Mouse (Mus musculus): ENCODE measurements around the gene Pipox.
A peak's percentile ranks its signal among the peaks of the same experiment; 100 is the strongest.

Gene Pipox

DNA sequence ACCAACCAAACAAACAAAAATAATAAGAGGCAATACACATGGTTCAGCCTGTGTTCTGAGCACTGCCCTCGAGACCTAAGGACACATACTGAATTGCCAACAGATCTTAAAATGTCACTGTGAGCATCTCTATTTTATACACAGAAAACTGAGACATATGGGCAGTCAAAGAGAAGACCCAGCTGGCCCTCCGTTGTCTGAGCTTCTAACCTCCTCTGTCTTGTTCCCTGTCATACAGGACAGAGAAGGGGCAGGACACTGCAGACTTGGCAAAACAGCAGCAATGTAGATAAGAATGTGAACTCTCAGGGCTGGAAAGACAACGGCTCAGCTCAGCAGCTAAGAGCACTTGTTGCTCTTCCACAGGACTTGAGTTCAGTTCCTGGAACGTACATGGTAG is 14.6 kb upstream of the Pipox start:
- no peak for DNase-seq (ENCODE audit: low read depth, low spot score)

GRCm38 (mm10) chr11:77906747-77907174 is 12.9 kb upstream of the Pipox start:
- peak; percentile 90 for DNase-seq (ENCODE audit: low read depth, low spot score)

DNA sequence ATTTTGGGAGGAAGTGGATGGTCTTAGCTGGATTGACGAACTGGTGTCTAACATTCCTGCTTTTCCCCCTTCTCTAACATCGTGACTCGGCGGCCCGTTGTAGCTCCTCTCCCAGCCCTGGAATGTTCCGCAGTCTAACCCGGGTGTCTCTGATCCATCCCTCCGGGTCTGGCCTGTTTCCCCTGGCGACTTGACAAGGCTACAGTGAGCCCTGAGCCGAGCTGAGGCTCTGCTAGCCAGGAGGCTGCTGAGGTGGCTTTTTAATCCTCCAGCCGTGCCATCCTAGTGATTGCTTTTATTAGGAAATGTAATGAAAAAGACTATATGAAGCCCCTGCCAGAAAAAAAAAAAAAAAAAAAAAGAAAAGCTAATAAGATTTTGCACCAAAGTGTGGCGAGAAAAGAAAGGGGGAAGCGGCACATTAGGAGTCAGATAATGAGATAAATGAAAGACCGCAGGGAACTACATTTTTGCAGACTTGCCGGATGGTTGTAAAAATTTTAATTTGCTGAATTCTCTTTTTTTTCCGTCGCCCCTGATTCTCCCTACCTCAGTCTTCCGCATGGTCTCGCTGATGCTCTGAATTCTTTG is 12.3 kb upstream of the Pipox start:
- no peak for DNase-seq (ENCODE audit: low read depth, low spot score)

DNA sequence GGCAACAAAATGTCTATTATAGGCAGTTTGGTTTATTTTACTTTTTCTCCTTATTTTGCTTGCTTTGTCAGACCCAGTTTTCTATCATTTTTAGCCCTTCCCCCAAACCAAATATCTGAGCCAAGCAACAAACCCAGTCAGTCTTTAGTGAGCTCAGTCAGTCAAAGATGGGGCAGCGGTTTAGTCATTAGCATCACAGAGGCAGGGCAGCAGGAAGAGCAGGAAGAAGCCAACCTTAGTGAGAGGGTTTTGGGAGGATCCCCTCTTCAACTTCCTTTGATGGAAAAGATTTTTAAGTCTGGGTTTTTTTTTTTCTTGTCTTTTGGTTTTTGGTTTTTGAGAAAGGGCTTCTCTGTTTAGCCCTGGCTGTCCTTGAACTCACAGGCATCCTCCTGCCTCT is 10.8 kb upstream of the Pipox start:
- DNase-seq (ENCODE audit: low read depth, low spot score): peak; percentile 93

DNA sequence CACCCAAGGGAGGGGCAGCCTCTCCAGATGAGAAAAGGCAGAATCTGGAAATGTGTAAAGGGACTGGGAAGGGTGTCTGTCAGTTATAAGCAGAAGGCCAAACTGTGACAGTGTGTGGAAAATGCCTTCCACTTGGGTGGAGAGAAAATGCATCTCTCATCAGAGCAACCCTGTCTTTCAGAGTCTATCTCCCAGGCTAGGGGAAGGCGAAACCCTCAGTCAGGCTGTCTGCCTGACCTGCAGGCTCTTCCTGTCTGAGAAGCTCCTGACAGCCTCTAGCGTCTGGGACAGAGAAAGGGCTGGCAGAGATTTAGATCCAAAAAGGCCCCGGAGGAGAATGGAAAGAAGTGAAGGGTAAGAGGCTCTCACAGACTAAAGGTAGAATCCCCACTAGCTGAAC is 9.9 kb upstream of the Pipox start:
- DNase-seq (ENCODE audit: low read depth, low spot score): peak; percentile 77

DNA sequence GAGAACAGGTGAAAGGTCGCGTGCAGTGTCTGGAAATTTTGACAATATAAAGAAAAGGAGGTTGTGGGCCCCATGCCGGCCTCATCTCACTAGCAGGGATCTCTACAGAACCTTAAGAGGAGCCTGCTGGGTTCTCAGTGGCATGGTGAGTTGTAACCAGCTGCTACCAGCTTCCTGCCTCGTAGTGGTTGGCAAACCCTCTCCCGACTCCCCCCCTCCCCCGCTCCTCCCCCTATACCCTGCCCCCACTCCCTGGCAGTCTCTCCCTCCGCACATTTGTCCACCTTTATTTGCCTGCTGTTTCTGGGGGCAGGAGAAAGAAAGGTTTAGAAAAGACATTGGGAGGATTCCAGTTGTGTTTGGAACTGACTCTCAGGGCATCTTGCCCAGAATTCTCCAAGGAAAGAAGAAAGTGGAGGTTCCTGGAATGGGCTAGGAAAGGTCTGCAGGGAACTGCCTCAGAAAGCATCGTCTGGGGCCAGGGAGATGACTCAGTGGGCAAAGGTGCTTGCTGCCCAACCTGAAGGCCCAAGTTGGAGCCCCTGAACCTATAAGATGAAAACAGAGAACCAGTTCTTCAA is 8.0 kb upstream of the Pipox start:
- DNase-seq (ENCODE audit: low read depth, low spot score): no peak

DNA sequence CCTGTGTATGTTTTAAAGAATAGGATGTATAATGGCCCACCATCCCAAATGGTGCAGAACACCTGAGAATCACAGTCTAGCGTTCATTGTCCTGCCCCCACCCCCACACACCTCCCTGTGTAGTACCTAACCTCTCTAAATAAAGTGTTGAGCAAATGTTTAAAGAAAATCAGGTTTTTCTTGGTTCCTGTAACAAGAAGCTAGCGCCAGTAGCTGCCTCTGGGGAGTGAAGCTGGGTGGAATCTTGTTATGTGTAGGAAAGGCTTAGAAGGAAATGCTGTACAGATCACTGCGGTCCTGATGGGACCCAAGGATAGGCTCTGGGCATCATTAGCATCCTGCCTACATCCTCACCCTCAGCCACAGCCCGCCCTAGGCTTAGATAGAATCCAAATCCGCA is 7.5 kb upstream of the Pipox start:
- no peak for DNase-seq (ENCODE audit: low read depth, low spot score)

- DNase-seq (ENCODE audit: low read depth, low spot score): no peak
Measured at GRCm38 (mm10) chr11:77900696-77901095, 6.8 kb upstream of the Pipox start.

- no peak for DNase-seq (ENCODE audit: low read depth, low spot score)
Measured at GRCm38 (mm10) chr11:77900187-77900586, 6.3 kb upstream of the Pipox start.

DNA sequence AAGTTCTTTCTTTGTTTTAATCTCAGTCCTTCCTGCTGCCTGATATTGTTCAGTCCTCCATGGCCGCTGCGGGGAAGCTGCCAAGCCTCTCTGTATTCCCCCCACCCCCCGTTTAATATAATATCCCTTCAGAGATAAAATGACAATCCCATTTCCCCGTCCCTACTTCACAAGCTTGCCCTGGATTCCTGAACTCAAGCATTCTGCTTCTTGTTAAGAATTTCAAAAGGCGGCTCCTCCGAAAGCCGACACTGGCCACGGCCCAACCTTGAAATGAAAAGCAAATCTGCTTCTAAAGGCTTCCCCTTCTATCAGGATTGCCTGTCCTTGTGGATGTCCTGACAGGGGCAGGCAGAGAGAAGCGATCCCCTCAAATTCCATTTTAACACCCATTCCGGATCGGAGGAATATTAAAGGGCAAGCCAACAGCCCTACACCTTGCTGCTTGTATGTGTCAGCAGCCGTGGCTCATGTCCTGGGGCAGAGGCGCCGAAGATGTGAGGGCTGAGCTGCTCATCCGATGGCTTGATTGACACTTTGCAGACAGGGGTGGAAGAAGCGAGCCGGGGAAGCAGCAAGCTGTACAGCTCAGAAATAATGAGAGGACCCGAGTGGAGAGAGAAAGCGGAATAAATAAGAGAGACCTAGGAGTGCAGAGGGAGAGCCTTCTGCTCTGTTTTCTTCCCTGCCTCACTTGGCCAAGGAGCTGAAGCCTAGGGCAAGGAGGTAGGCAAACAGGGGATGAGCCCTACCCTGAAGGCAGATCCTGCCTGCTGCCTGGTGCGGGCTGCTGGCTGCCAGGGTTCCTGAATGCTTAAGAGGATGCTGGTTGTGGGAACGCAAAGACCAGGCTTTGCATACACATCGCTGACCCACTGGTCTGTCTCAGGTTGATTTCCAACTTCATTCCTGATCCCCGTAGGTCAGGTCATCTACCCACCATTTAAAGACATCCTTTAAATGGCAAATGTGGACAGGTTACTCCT is 3.2 kb upstream of the Pipox start:
- no peak for DNase-seq (ENCODE audit: low read depth, low spot score)

- no peak for DNase-seq (ENCODE audit: low read depth, low spot score)
Measured at GRCm38 (mm10) chr11:77896480-77896819, 2.6 kb upstream of the Pipox start.

- DNase-seq (ENCODE audit: low read depth, low spot score): no peak
Measured at GRCm38 (mm10) chr11:77896011-77896410, 2.1 kb upstream of the Pipox start.

DNA sequence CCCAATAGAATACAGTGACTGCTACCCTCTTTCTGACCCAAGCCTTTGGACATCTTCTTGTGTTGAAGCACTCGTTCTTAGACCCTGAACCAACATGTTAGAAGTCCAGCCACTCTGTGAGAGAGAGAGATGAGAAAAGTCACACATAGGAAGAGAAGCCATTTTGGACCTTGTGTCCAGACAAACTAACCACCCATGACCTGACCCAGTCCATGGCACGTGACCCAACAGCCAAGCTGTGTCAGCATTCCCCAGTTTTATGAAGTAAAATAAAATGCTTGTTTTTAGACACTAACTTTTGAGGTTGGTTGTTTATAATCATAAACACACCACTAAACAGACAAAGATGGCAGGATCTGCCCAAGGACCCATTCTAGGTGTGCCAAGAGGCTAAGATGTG is 1.1 kb upstream of the Pipox start:
- DNase-seq (ENCODE audit: low read depth, low spot score): no peak

DNA sequence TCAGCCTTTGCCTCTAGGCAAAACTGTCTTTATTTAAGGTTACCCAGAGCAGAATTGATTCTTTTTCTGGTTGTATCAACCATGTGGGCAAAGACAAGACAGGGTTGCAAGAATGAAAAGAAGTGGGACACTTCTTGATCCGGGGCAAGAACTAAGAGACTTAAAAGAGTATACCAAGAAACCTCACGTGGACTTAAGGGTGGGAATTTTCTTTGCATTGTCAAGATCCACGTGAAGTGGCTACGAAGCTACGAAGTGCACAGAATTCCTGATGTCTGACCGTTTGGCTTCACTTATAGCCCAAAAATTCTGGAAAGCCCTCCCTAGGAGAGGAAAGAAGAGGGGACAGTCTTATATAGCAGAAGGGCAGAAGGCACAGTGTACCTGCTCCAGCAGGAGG is 613 bp downstream of the Pipox start:
- no peak for DNase-seq (ENCODE audit: low read depth, low spot score)

DNA sequence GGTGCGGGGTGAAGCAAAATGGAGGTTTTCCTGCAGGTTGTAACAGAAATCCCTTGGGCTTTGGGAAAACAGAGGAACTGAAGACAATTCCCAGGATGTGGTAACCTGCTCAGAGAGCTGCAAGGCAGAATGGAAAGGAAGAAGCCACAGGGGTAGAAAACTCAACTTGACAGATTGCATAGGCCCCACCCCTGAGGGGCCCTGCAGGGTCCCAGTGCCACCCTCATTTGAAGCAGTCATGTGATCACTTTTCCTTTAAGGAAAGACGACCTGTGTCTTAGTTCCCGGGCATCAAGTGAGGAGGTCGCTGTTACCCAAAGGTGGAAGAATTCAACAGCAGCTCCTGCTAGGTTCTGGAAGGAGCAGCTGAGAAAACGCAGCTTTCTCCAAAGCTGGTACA is 1.0 kb downstream of the Pipox start:
- DNase-seq (ENCODE audit: low read depth, low spot score): peak; percentile 85

DNA sequence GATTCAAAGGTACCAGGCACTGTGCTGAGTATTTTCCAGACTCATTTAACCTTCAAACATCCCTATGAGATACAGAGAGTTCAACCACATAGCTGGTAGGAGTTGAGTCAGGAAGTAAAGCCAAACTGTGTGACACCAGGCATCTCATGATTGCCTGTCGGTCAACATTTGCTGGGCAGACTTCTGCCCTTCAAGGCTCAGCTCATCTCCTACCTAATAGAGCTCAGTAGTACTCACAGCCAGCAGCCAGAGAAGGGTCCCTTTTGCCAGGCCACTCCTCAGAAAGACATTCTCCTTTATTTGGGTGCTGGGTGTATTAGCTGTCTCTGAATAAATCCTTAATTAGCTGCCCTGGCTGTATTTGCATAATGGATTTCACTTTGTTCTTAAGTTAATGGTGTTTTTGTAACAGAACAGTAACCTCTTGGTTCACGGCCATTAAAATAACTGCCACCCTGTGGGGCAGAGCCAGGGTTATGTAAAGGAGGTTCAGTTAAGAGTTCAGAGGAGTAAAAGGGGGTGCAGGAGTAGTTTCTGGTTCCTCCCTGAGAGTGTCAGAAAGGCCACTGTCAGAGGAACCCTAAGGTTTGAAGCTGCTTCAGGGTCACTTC is 3.1 kb downstream of the Pipox start:
- DNase-seq (ENCODE audit: low read depth, low spot score): peak; percentile 53

- DNase-seq (ENCODE audit: low read depth, low spot score): no peak
Measured at GRCm38 (mm10) chr11:77889484-77889883, 4.4 kb downstream of the Pipox start.

- no peak for DNase-seq (ENCODE audit: low read depth, low spot score)
Measured at GRCm38 (mm10) chr11:77888846-77889245, 5.0 kb downstream of the Pipox start.

GRCm38 (mm10) chr11:77887373-77887960 is 6.4 kb downstream of the Pipox start:
- DNase-seq (ENCODE audit: low read depth, low spot score): peak; percentile 42

DNA sequence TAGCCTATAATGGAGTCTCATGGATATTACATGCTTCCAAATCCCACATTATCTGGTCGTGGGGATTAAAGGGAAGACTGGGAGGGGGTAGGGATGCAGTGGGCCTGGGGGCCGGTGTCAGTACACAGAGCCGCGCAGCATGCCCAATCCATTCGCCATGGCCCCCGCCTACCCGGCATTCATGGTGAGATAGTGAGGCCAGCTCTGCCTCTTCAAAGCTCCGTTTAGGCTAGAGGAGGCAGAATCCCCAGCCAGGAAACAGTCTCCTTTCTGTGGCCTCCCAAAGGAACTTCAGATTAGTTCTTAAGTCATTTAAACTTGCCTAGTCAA is 8.7 kb downstream of the Pipox start:
- no peak for DNase-seq (ENCODE audit: low read depth, low spot score)

- peak; percentile 93 for DNase-seq (ENCODE audit: low read depth, low spot score)
Measured at GRCm38 (mm10) chr11:77884524-77885245, 9.2 kb downstream of the Pipox start.
